ENCODE assay signal across 9 mouse cellular contexts in the genomic region with DNA sequence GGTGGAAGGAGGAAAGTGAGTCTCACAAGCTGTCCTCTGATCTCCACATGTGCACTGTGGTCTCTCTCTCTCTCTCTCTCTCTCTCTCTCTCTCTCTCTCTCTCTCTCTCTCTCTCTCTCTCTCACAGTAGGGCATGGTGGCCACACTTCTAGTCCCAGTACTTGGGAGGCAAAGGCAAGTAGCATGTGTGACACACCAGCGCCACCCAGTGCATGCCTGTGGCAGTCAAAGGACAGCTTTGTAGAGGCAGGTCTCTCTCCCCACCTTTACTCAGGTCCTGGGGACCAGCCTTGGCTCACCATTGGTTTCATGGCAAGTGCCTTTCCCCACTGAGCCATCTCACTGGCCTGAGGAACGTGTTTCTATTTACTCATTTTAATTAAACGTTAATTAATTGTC. TPM values are rescaled to one million over a fixed set of nuclear protein-coding genes. Genes with fewer than 3 reads are reported as not detected.
A peak's percentile ranks its signal among the peaks of the same experiment; 100 is the strongest.
DNase-seq lines count a peak whose midpoint lies in the region; ATAC-seq and TF ChIP-seq lines count a peak whose summit lies in the region.
"Had no signal": no experiment of that assay in that cellular context is flagged by ENCODE, and none has a peak within 500 bp of the region (broad histone marks: within the 10 kb centered on the region; RNA-seq: fewer than 3 reads in every experiment).

No protein-coding gene starts in this region.

- TF ChIP-seq POLR2A in ES-Bruce4 (IDR thresholded peaks at IDR 0.05; ENCODE audit: insufficient read depth, low read length) = no peak
- TF ChIP-seq POLR2A in bone marrow macrophage, adult 2 months (IDR thresholded peaks at IDR 0.05; ENCODE audit: borderline replicate concordance, low read depth, low read length) = no peak

- no peak overlapping the region for H3K9ac ChIP-seq in intestine, embryonic 14.5 days (ENCODE audit: low read length)
- H3K9ac ChIP-seq in intestine, embryonic 15.5 days = no peak overlapping the region
- no peak overlapping the region for H3K9ac ChIP-seq in ES-Bruce4 (ENCODE audit: low read depth, poor library complexity, severe bottlenecking)

- no peaks in the 10 kb centered on the region for H3K9me3 ChIP-seq in intestine, embryonic 14.5 days (ENCODE audit: control insufficient read depth, low read length)
- no peaks in the 10 kb centered on the region for H3K9me3 ChIP-seq in intestine, embryonic 15.5 days
- no peaks in the 10 kb centered on the region for H3K9me3 ChIP-seq in ES-Bruce4 (replicated peaks; ENCODE audit: control insufficient read depth, insufficient read depth, low read length, poor library complexity, severe bottlenecking)

- H3K27ac ChIP-seq in intestine, embryonic 14.5 days (ENCODE audit: low read depth) = no peak overlapping the region
- H3K27ac ChIP-seq in intestine, embryonic 15.5 days = no peak overlapping the region
- no peak overlapping the region for H3K27ac ChIP-seq in ES-Bruce4 (ENCODE audit: insufficient read depth, low read length)
- no peak overlapping the region for H3K27ac ChIP-seq in bone marrow macrophage, adult 2 months (ENCODE audit: insufficient read depth, low read depth, low read length)

- DNase-seq in intestine, embryonic 14.5 days (ENCODE audit: low spot score) = peak; percentile 68
- DNase-seq in frontal cortex, postnatal 25 days (ENCODE audit: low spot score in 2 of 2) = peak; percentile 29 to 44
- peak; percentile 70 for DNase-seq in left cerebral cortex, postnatal 4 days
- DNase-seq in right cerebral cortex, postnatal 4 days = peak; percentile 49
- DNase-seq in ovary, postnatal 10 days (ENCODE audit: low spot score) = no peak

- H3K4me1 ChIP-seq in intestine, embryonic 14.5 days (replicated peaks; ENCODE audit: control insufficient read depth, insufficient read depth, low read length) = peaks cover 11% of the 10 kb centered on the region; the same call in 1 of the 2 replicates
- peaks cover 12% of the 10 kb centered on the region for H3K4me1 ChIP-seq in intestine, embryonic 15.5 days (replicated peaks)
- no peaks in the 10 kb centered on the region for H3K4me1 ChIP-seq in ES-Bruce4 (ENCODE audit: control insufficient read depth, insufficient read depth, low read length)
- H3K4me1 ChIP-seq in bone marrow macrophage, adult 2 months (ENCODE audit: control insufficient read depth, insufficient read depth, low read length) = peaks cover 3% of the 10 kb centered on the region; the same call in 1 of the 2 replicates

- peak; percentile 98 for TF ChIP-seq CTCF in ES-Bruce4 (IDR thresholded peaks at IDR 0.05; ENCODE audit: low read depth, low read length)
- peak; percentile 68 for TF ChIP-seq CTCF in bone marrow macrophage, adult 2 months (IDR thresholded peaks at IDR 0.05; ENCODE audit: low read depth, low read length)

- intact Hi-C loops in left cerebral cortex, postnatal 4 days (cut with DNase I) = no loop called here

- no peak overlapping the region for H3K4me3 ChIP-seq in intestine, embryonic 14.5 days (ENCODE audit: low read depth, low read length)
- H3K4me3 ChIP-seq in intestine, embryonic 15.5 days (replicated peaks) = no peak overlapping the region
- no peak overlapping the region for H3K4me3 ChIP-seq in ES-Bruce4 (ENCODE audit: low read depth, low read length)
- no peak overlapping the region for H3K4me3 ChIP-seq in bone marrow macrophage, adult 2 months (ENCODE audit: insufficient read depth, low read length)

- 19% methylated on average over 3 of the region's 3 CpGs for WGBS in intestine, embryonic 14.5 days
- WGBS in intestine, embryonic 15.5 days = 15% methylated on average over 3 of the region's 3 CpGs

- ATAC-seq in intestine, embryonic 14.5 days (replicated peaks; ENCODE audit: low FRiP score, low TSS enrichment, low read depth) = no peak
- no peak for ATAC-seq in intestine, embryonic 15.5 days

- TF ChIP-seq EP300 in ES-Bruce4 (IDR thresholded peaks at IDR 0.05; ENCODE audit: insufficient read depth, low read depth, low read length) = peak; percentile 71

- no peaks in the 10 kb centered on the region for H3K36me3 ChIP-seq in intestine, embryonic 14.5 days (ENCODE audit: control insufficient read depth, insufficient read depth, low read length)
- no peaks in the 10 kb centered on the region for H3K36me3 ChIP-seq in intestine, embryonic 15.5 days
- H3K36me3 ChIP-seq in ES-Bruce4 (ENCODE audit: control insufficient read depth, insufficient read depth, low read length, poor library complexity, severe bottlenecking) = no peaks in the 10 kb centered on the region

- H3K4me2 ChIP-seq in intestine, embryonic 14.5 days (ENCODE audit: low read length) = no peak overlapping the region
- no peak overlapping the region for H3K4me2 ChIP-seq in intestine, embryonic 15.5 days (replicated peaks)

- no peaks in the 10 kb centered on the region for H3K27me3 ChIP-seq in intestine, embryonic 14.5 days (replicated peaks; ENCODE audit: control insufficient read depth, insufficient read depth, low read length)
- H3K27me3 ChIP-seq in intestine, embryonic 15.5 days (replicated peaks) = no peaks in the 10 kb centered on the region
- no peaks in the 10 kb centered on the region for H3K27me3 ChIP-seq in ES-Bruce4 (ENCODE audit: control insufficient read depth, insufficient read depth, low read length, poor library complexity, severe bottlenecking)

RNA-seq across cellular contexts. Expression of gene Padi6, which starts 2.2 kb away (rescaled TPM):
- 0.07 TPM in 1 of 2 replicates, not detected in the other for polyA plus RNA-seq in intestine, embryonic 14.5 days (2014; fragmentation: Nextera tagmentation; extraction: Ambion mirVana)
- 0.11 and 0.15 TPM in 2 replicates for polyA plus RNA-seq in intestine, embryonic 15.5 days (2015; fragmentation: Nextera tagmentation; extraction: Ambion mirVana)
- polyA plus RNA-seq in ES-Bruce4 (2011; ENCODE audit: insufficient read depth, insufficient read length, low read depth, missing spikeins) = 0.29 TPM in 1 of 2 replicates, not detected in the other
- not detected in 2 replicates for polyA plus RNA-seq in bone marrow macrophage, adult 2 months (2012; ENCODE audit: insufficient read depth, insufficient read length, missing spikeins)
- 1 to 10 TPM in 1 of 2 experiments, under 1 TPM in 1; 0.42 to 1.4 TPM for total RNA-seq in left cerebral cortex, postnatal 4 days (2021)
- polyA plus RNA-seq: lung, embryonic 16.5 days had no signal

RNA-seq across cellular contexts. Expression of gene Padi4, which starts 29.4 kb away (rescaled TPM):
- 2.2 TPM in 2 replicates for polyA plus RNA-seq in intestine, embryonic 14.5 days (2014; fragmentation: Nextera tagmentation; extraction: Ambion mirVana)
- 2.3 and 2.7 TPM in 2 replicates for polyA plus RNA-seq in intestine, embryonic 15.5 days (2015; fragmentation: Nextera tagmentation; extraction: Ambion mirVana)
- 2.2 and 2.3 TPM in 2 replicates for polyA plus RNA-seq in ES-Bruce4 (2011; ENCODE audit: insufficient read depth, insufficient read length, low read depth, missing spikeins)
- polyA plus RNA-seq in bone marrow macrophage, adult 2 months (2012; ENCODE audit: insufficient read depth, insufficient read length, missing spikeins) = 6.3 and 8.1 TPM in 2 replicates
- not detected for total RNA-seq in left cerebral cortex, postnatal 4 days (2021)

RNA-seq across cellular contexts. Expression of gene Rcc2, which starts 44.3 kb away (rescaled TPM):
- 29.8 and 30.7 TPM in 2 replicates for polyA plus RNA-seq in intestine, embryonic 14.5 days (2014; fragmentation: Nextera tagmentation; extraction: Ambion mirVana)
- polyA plus RNA-seq in intestine, embryonic 15.5 days (2015; fragmentation: Nextera tagmentation; extraction: Ambion mirVana) = 37.8 and 43.8 TPM in 2 replicates
- 222 and 227 TPM in 2 replicates for polyA plus RNA-seq in ES-Bruce4 (2011; ENCODE audit: insufficient read depth, insufficient read length, low read depth, missing spikeins)
- 57.1 and 63.4 TPM in 2 replicates for polyA plus RNA-seq in bone marrow macrophage, adult 2 months (2012; ENCODE audit: insufficient read depth, insufficient read length, missing spikeins)
- total RNA-seq in left cerebral cortex, postnatal 4 days (2021) = 10 to 100 TPM; 59.4 to 63.3 TPM
